Mouse (Mus musculus): Measurements from ENCODE around the gene Gcnt2.
A peak's percentile ranks its signal among the peaks of the same experiment; 100 is the strongest.

The Gcnt2 gene

GRCm38 (mm10) chr13:40937586-40937985 lies 78.0 kb downstream of the Gcnt2 start:
- peak; percentile 67 for DNase-seq (ENCODE audit: low read depth, low spot score)

GRCm38 (mm10) chr13:40938485-40939357 lies 79.2 kb downstream of the Gcnt2 start:
- DNase-seq (ENCODE audit: low read depth, low spot score): no peak

GRCm38 (mm10) chr13:40943066-40943465 lies 83.5 kb downstream of the Gcnt2 start:
- peak; percentile 62 for DNase-seq (ENCODE audit: low read depth, low spot score)

GRCm38 (mm10) chr13:40943936-40944335 lies 84.4 kb downstream of the Gcnt2 start:
- DNase-seq (ENCODE audit: low read depth, low spot score): peak; percentile 79

GRCm38 (mm10) chr13:40944346-40944745 lies 84.8 kb downstream of the Gcnt2 start:
- peak; percentile 91 for DNase-seq (ENCODE audit: low read depth, low spot score)

GRCm38 (mm10) chr13:40946513-40946912 lies 87.0 kb downstream of the Gcnt2 start:
- no peak for DNase-seq (ENCODE audit: low read depth, low spot score)

- DNase-seq (ENCODE audit: low read depth, low spot score): no peak
These were observed 88.1 kb downstream of the Gcnt2 start for GRCm38 (mm10) chr13:40947538-40948205.

- DNase-seq (ENCODE audit: low read depth, low spot score): peak; percentile 73
These were observed 91.9 kb downstream of the Gcnt2 start for GRCm38 (mm10) chr13:40951386-40951976.

GRCm38 (mm10) chr13:40953231-40953630 lies 93.7 kb downstream of the Gcnt2 start:
- no peak for DNase-seq (ENCODE audit: low read depth, low spot score)

GRCm38 (mm10) chr13:40955773-40956172 lies 96.2 kb downstream of the Gcnt2 start:
- no peak for DNase-seq (ENCODE audit: low read depth, low spot score)

GRCm38 (mm10) chr13:40967609-40968008 lies 108.1 kb downstream of the Gcnt2 start:
- DNase-seq (ENCODE audit: low read depth, low spot score): no peak

- no peak for DNase-seq (ENCODE audit: low read depth, low spot score)
These were observed 109.0 kb downstream of the Gcnt2 start for GRCm38 (mm10) chr13:40968564-40968963.

GRCm38 (mm10) chr13:40969761-40970390 lies 110.3 kb downstream of the Gcnt2 start:
- peak; percentile 75 for DNase-seq (ENCODE audit: low read depth, low spot score)

GRCm38 (mm10) chr13:40971261-40971660 lies 111.7 kb downstream of the Gcnt2 start:
- no peak for DNase-seq (ENCODE audit: low read depth, low spot score)

GRCm38 (mm10) chr13:40971831-40972230 lies 112.3 kb downstream of the Gcnt2 start:
- DNase-seq (ENCODE audit: low read depth, low spot score): no peak

GRCm38 (mm10) chr13:40972976-40973375 lies 113.4 kb downstream of the Gcnt2 start:
- peak; percentile 57 for DNase-seq (ENCODE audit: low read depth, low spot score)

- DNase-seq (ENCODE audit: low read depth, low spot score): peak; percentile 92
These were observed 118.1 kb downstream of the Gcnt2 start for GRCm38 (mm10) chr13:40977609-40978008.

- DNase-seq (ENCODE audit: low read depth, low spot score): no peak
These were observed 119.1 kb downstream of the Gcnt2 start for GRCm38 (mm10) chr13:40978652-40979051.

GRCm38 (mm10) chr13:40979321-40979720 lies 119.8 kb downstream of the Gcnt2 start:
- no peak for DNase-seq (ENCODE audit: low read depth, low spot score)

- no peak for DNase-seq (ENCODE audit: low read depth, low spot score)
These were observed 123.2 kb downstream of the Gcnt2 start for GRCm38 (mm10) chr13:40982759-40983158.

- DNase-seq (ENCODE audit: low read depth, low spot score): no peak
These were observed 126.5 kb downstream of the Gcnt2 start for GRCm38 (mm10) chr13:40986081-40986480.
